Mouse (Mus musculus) E14TG2a.4 (cell line): ENCODE measurements at regions not wholly inside any gene's neighbourhood (a gene's known extent, or its start where the extent isn't known, plus 50 kb on each side); places are given as distances from the start of the nearest gene placed in this dataset.

ENCODE experiments used
- CTCF ChIP-seq: conservative IDR thresholded peaks from 2 replicates; pipeline ENCODE4 v1.5.1; 2014; ENCODE audit warnings: low read length
- POU5F1 ChIP-seq: IDR thresholded peaks from 2 replicates; pipeline ENCODE4 v1.6.1; 2014; ENCODE audit warnings: low read length, borderline replicate concordance

DNA sequence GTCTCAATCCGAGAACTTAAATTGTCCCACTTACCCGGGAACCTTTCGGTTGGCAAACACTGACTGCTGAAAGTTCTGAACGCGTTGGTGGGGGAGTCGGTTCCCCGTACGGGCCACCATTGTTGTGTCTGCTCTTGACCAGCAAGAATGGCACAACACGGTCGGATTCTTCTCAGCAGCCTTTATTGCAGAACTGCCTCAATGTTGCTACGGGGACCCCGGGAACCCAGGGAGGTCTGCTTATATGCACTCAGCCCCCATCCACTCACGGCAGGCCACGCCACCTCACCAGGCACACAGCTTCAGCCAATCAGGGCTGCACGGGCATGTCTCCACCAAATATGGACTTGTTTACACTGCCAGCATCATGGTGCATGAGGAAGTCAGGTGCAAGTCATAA is 249.2 kb upstream of the Lrrn1 start:
- TF ChIP-seq CTCF (no peak), POU5F1 (no peak)
